Mouse (Mus musculus) bone marrow, adult 2 months (tissue): Measurements from ENCODE around the gene Apol8. TPM values are rescaled to one million over a fixed set of nuclear protein-coding genes. Genes with fewer than 3 reads are reported as not detected.
A peak's percentile ranks its signal among the peaks of the same experiment; 100 is the strongest.

Experiments used
- H3K27ac ChIP-seq: fragments of 200-500 bp; 2 replicates; pipeline ENCODE4 v1.5.1; 2012; ENCODE audit warnings: low read depth, mild to moderate bottlenecking, control low read depth, inconsistent platforms, low read length; ENCODE audit not compliant: control insufficient read depth, poor library complexity, insufficient read depth
- H3K4me1 ChIP-seq: fragments of 200-500 bp; 2 replicates; pipeline ENCODE4 v1.6.1; 2011; ENCODE audit warnings: low read length; ENCODE audit not compliant: control insufficient read depth, insufficient read depth
- H3K4me3 ChIP-seq: fragments of 200-500 bp; replicated peaks from 2 replicates; pipeline ENCODE3; 2011; ENCODE audit warnings: mild to moderate bottlenecking, low read depth, low read length, control low read depth; ENCODE audit not compliant: control insufficient read depth
- CTCF ChIP-seq: fragments of 200-500 bp; IDR thresholded peaks from 2 replicates; pipeline ENCODE4 v1.5.1; 2011; ENCODE audit warnings: low read length, control low read depth; ENCODE audit not compliant: control insufficient read depth, insufficient read depth
- POLR2A ChIP-seq: fragments of 200-500 bp; IDR thresholded peaks from 2 replicates; pipeline ENCODE4 v1.6.1; 2011; ENCODE audit warnings: low read depth, mild to moderate bottlenecking, control low read depth, low read length, borderline replicate concordance; ENCODE audit not compliant: control insufficient read depth
- WGBS: fragments of 180-500 bp; shearing (Covaris S2); methylation state at CpG from one replicate; pipeline ENCODE4 v1.1.7; 2018; 5-methylcytosine and 5-hydroxymethylcytosine counted together
- polyA plus RNA-seq: library from polyadenylated mRNA; stranded (reverse); fragments of >200 nt; gene quantifications from 2 replicates; pipeline ENCODE4 v1.2.4, GENCODE M21; 2011; ENCODE audit warnings: low replicate concordance; ENCODE audit not compliant: missing spikeins, insufficient read depth, insufficient read length

Apol8 gene
- polyA plus RNA-seq, 1 experiment, result 47.8 TPM

DNA sequence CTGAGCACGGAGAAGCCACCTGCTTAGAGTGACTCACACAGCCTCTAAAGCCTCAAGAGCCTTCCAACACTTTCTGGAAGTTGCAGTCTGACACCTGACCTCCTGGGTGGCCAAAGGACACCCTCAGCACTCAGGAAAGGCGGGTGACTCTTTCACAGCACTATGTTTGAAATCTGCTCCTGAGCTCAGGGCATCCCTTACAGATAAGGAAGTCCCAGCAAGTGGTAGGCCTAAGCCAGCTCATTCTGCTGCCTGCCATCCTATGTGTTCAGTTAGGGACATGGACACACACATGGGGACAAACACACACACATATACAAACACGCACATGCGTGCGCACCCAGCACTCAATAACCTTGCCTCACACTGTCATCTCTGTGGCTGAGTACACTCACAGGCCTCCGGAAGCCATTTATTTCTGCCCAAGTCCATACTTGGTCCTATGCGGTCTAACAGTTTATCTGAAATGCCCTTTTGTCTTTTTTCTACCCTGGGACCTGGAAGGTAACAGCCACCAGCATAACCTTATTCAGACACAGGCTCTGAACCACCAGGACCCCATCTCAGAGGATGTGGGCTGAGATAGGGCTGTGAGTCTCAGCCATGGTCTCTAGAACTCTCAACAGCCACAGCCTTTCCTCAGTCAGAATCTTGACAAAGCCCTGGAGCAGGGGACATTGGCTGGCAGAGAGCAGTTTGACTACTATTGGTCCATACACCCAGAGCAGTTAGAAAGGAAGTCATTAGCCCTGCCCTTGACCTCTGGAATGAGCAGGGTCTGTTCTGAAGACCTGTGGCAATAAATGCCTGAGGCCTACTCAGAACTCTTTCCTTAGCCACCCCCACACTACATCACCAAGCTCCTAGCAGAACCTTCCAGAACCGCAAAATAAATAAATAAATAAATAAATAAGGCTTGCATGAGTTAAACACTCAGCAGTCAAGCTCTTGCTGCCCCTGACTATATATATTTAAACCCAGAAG lies 43.0 kb upstream of the Apol8 start:
- H3K4me1 ChIP-seq, result peaks cover 27% of the 10 kb centered on the region
- 74% methylated on average over 8 of the region's 8 CpGs for WGBS
- H3K27ac ChIP-seq, result peak overlapping the region; percentile 11; the same call in 1 of the 2 replicates
- no peak overlapping the region for H3K4me3 ChIP-seq
- TF ChIP-seq CTCF (no peak), POLR2A (no peak)

- no peak overlapping the region for H3K4me3 ChIP-seq
- H3K27ac ChIP-seq, result peak overlapping the region; percentile 40; the same call in 1 of the 2 replicates
- TF ChIP-seq POLR2A (no peak), CTCF (no peak)
- H3K4me1 ChIP-seq, result peaks cover 27% of the 10 kb centered on the region
- WGBS, result 25% methylated on average over 14 of the region's 14 CpGs
Measured at GRCm38 (mm10) chr15:77798664-77799490, 42.1 kb upstream of the Apol8 start.

GRCm38 (mm10) chr15:77797609-77798411 lies 41.0 kb upstream of the Apol8 start:
- no peak for TF ChIP-seq POLR2A
- no peak for TF ChIP-seq CTCF
- Histone ChIP-seq H3K4me1 (peaks cover 21% of the 10 kb centered on the region), H3K27ac (0 out of 2 replicates have a peak overlapping the region, but pooled peaks have one; percentile 40), H3K4me3 (no peak overlapping the region)
- 61% methylated on average over 14 of the region's 14 CpGs for WGBS

DNA sequence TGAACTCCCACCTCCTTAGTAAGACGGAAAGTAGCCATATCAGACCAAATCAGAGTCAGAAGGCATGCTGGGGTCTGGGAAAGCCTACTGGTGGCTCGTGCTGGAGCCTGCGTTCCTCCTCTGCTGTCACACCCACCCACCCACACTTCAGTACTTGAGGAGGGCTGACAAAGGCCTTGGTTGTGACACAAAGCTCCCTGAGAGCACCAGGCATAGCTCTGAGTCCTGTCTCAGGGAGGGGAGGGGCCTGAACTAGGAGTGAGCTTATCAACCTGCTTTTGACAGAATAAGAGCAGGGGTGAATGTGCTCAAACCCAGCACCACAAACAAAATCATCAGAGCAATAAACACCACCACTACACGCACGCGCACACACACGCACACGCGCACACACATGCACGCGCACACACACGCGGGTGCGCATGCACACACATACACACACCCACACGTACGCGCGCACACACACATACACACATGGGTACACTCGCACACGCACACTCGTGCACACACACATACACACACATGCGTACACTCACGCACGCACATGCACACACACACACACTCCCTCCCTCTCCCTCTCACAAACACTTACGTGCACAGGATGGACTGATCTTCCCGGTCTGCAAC lies 39.7 kb upstream of the Apol8 start:
- Histone ChIP-seq H3K27ac (no peak overlapping the region), H3K4me1 (peaks cover 17% of the 10 kb centered on the region), H3K4me3 (no peak overlapping the region)
- TF ChIP-seq POLR2A (peak; percentile 36; the same call in 1 of the 2 replicates), CTCF (peak; percentile 6; the same call in 1 of the 2 replicates)
- 95% methylated on average over 26 of the region's 26 CpGs for WGBS

GRCm38 (mm10) chr15:77794908-77795356 lies 38.1 kb upstream of the Apol8 start:
- 90% methylated on average over 13 of the region's 13 CpGs for WGBS
- TF ChIP-seq POLR2A, result no peak
- TF ChIP-seq CTCF, result no peak
- peaks cover 13% of the 10 kb centered on the region for H3K4me1 ChIP-seq
- H3K4me3 ChIP-seq, result no peak overlapping the region
- H3K27ac ChIP-seq, result no peak overlapping the region

DNA sequence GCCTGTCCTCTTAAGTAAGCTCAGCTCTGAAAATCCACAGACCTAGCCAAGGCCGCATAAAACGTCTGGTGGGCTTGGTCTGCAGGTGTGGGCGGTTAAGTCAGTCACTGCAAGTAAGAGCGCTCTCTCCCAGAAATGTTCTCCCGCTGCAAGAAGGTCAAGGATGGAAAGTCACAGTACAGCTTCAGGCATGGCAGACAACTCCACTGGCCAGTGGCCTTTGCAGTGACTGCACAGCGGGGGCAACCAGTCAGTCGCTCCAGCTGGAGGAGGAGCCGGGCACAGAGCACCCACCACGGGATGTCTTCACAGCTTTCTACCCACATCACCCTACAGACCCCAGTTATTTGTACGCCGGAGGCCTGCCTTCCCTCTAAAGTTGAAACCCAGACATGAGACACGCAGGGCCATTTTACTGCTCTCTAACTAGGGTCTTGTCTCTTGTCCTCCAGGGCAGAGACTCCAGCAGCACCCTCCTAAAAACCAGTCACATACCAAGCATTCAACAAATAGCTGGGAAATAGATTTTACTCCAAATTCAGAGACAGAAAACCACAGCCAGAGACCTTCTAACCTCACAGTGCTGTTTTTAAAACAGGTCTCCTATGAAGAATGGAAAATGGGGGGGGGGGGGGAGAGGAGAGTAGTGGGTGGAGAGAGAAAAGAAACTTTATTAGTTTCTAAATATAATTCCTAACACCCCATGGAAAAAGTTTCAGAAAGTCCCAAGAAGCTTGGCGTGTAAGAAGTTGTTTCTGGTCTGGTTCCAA lies 37.5 kb upstream of the Apol8 start:
- no peak for TF ChIP-seq CTCF
- TF ChIP-seq POLR2A, result no peak
- 89% methylated on average over 13 of the region's 13 CpGs for WGBS
- Histone ChIP-seq H3K4me1 (peaks cover 9% of the 10 kb centered on the region), H3K4me3 (no peak overlapping the region), H3K27ac (no peak overlapping the region)
